Mouse (Mus musculus) left cerebral cortex, adult 11 months (tissue): ENCODE measurements around the gene Chd1.
"Not testable (repeated sequence)": the region's sequence is repeated elsewhere in the genome, so short reads cannot be mapped to it uniquely, and the experiment has no call there.

Experiments used
- DNase-seq: peaks from one replicate; pipeline ENCODE4 v3.0.0; 2022; ENCODE audit warnings: low spot score

Chd1 gene

GRCm38 (mm10) chr17:15704475-15705300, at the start of gene Chd1:
Gene Chd1 (plus strand): TSS chr17:15704967.
- peak; percentile 74 for DNase-seq

- DNase-seq: no peak
Measured at GRCm38 (mm10) chr17:15656881-15657607, 47.7 kb upstream of the Chd1 start.

GRCm38 (mm10) chr17:15672870-15673269, 31.9 kb upstream of the Chd1 start:
- DNase-seq: no peak

GRCm38 (mm10) chr17:15677970-15678645, 26.7 kb upstream of the Chd1 start:
- DNase-seq: no peak

GRCm38 (mm10) chr17:15679966-15680630, 24.7 kb upstream of the Chd1 start:
- no peak for DNase-seq

GRCm38 (mm10) chr17:15680661-15681060, 24.1 kb upstream of the Chd1 start:
- DNase-seq: no peak

GRCm38 (mm10) chr17:15686396-15686795, 18.4 kb upstream of the Chd1 start:
- DNase-seq: no peak

- no peak for DNase-seq
Measured at GRCm38 (mm10) chr17:15690304-15690703, 14.5 kb upstream of the Chd1 start.

GRCm38 (mm10) chr17:15695566-15695965, 9.2 kb upstream of the Chd1 start:
- DNase-seq: no peak

- DNase-seq: no peak
Measured at GRCm38 (mm10) chr17:15698956-15699355, 5.8 kb upstream of the Chd1 start.

GRCm38 (mm10) chr17:15701505-15701904, 3.3 kb upstream of the Chd1 start:
- no peak for DNase-seq

- DNase-seq: no peak
Measured at GRCm38 (mm10) chr17:15704158-15704474, 651 bp upstream of the Chd1 start.

- DNase-seq: peak; percentile 22
Measured at GRCm38 (mm10) chr17:15705303-15706284, 827 bp downstream of the Chd1 start.

GRCm38 (mm10) chr17:15714507-15714906, 9.7 kb downstream of the Chd1 start:
- DNase-seq: no peak

GRCm38 (mm10) chr17:15715013-15715902, 10.5 kb downstream of the Chd1 start:
- DNase-seq: no peak

GRCm38 (mm10) chr17:15715940-15716339, 11.2 kb downstream of the Chd1 start:
- no peak for DNase-seq

- no peak for DNase-seq
Measured at GRCm38 (mm10) chr17:15720841-15721240, 16.1 kb downstream of the Chd1 start.

- DNase-seq: no peak
Measured at GRCm38 (mm10) chr17:15723291-15723690, 18.5 kb downstream of the Chd1 start.

- not testable (repeated sequence) for DNase-seq
Measured at GRCm38 (mm10) chr17:15723866-15724475, 19.2 kb downstream of the Chd1 start.

- DNase-seq: no peak
Measured at GRCm38 (mm10) chr17:15731706-15732105, 26.9 kb downstream of the Chd1 start.
